Mouse (Mus musculus) small intestine, adult 2 months (tissue): Measurements from ENCODE around the gene Xlr4c.
A peak's percentile ranks its signal among the peaks of the same experiment; 100 is the strongest.

Experiments
- CTCF ChIP-seq: fragments of 200-500 bp; IDR thresholded peaks from 2 replicates; pipeline ENCODE4 v1.5.1; 2012; ENCODE audit warnings: low read depth, mild to moderate bottlenecking, control low read depth, inconsistent platforms, low read length, moderate library complexity, mixed read lengths; ENCODE audit not compliant: insufficient replicate concordance, insufficient read length; ENCODE audit errors: extremely low read depth
- POLR2A ChIP-seq: fragments of 200-500 bp; IDR thresholded peaks from 2 replicates; pipeline ENCODE4 v1.6.1; 2012; ENCODE audit warnings: low read depth, mild to moderate bottlenecking, control low read depth, inconsistent platforms, low read length, moderate library complexity

GRCm38 (mm10) chrX:73227914-73228605 is 14.9 kb downstream of the Xlr4c start, which contains the start of gene F8a:
- TF ChIP-seq POLR2A = peak; percentile 78; the same call in 1 of the 2 replicates
- no peak for TF ChIP-seq CTCF
